In genomic region chr14:61819251-61819650, GRCm38 (mm10) we compare ENCODE assay signal across 26 mouse cellular contexts.
"Had no signal": no experiment of that assay in that cellular context is flagged by ENCODE, and none has a peak within 500 bp of the region (broad histone marks: within the 10 kb centered on the region; RNA-seq: fewer than 3 reads in every experiment).

No protein-coding gene starts in this region.

- H3K9me3 ChIP-seq: heart, embryonic 10.5 days; heart, embryonic 12.5 days; hindbrain, embryonic 10.5 days; hindbrain, embryonic 13.5 days; hindbrain, embryonic 15.5 days; limb, embryonic 10.5 days; liver, embryonic 13.5 days; liver, embryonic 15.5 days had no signal

- H3K27me3 ChIP-seq: hindbrain, embryonic 13.5 days; hindbrain, embryonic 15.5 days; limb, embryonic 12.5 days; liver, embryonic 13.5 days; liver, embryonic 15.5 days had no signal

- ATAC-seq: hindbrain, postnatal 0 days; intestine, embryonic 16.5 days had no signal

- H3K4me3 ChIP-seq: gastrocnemius, adult 2 months; heart, embryonic 10.5 days; heart, embryonic 12.5 days; hindbrain, embryonic 10.5 days; hindbrain, embryonic 13.5 days; hindbrain, embryonic 15.5 days; limb, embryonic 10.5 days; limb, embryonic 12.5 days; liver, embryonic 13.5 days; liver, embryonic 15.5 days had no signal

- H3K4me1 ChIP-seq: heart, embryonic 10.5 days; heart, embryonic 12.5 days; hindbrain, embryonic 10.5 days; hindbrain, embryonic 13.5 days; hindbrain, embryonic 15.5 days; liver, embryonic 13.5 days had no signal

- H3K9ac ChIP-seq: heart, embryonic 12.5 days; hindbrain, embryonic 13.5 days; hindbrain, embryonic 15.5 days; limb, embryonic 12.5 days; liver, embryonic 13.5 days; liver, embryonic 15.5 days had no signal

- H3K36me3 ChIP-seq: heart, embryonic 10.5 days; heart, embryonic 12.5 days; hindbrain, embryonic 10.5 days; hindbrain, embryonic 13.5 days; hindbrain, embryonic 15.5 days; limb, embryonic 10.5 days; limb, embryonic 12.5 days; liver, embryonic 13.5 days; liver, embryonic 15.5 days had no signal

- H3K4me2 ChIP-seq: heart, embryonic 12.5 days; hindbrain, embryonic 13.5 days; hindbrain, embryonic 15.5 days; limb, embryonic 12.5 days; liver, embryonic 11.5 days; liver, embryonic 13.5 days; liver, embryonic 15.5 days had no signal

- DNase-seq: gastrocnemius, adult 2 months; gastrocnemius, postnatal 10 days; gastrocnemius, postnatal 25 days; heart, adult 18-20 months; heart, postnatal 10 days; heart, postnatal 4 days; kidney, adult 11 months; kidney, adult 2 months; kidney, adult 9 months; kidney, postnatal 14 days; kidney, postnatal 36 days; layer of hippocampus, adult 9-11 months; layer of hippocampus, postnatal 36 days; liver; liver, embryonic 13.5 days had no signal

- H3K27ac ChIP-seq: gastrocnemius, adult 2 months; heart, embryonic 10.5 days; hindbrain, embryonic 10.5 days; hindbrain, embryonic 13.5 days; hindbrain, embryonic 15.5 days; hindbrain, postnatal 0 days; limb, embryonic 10.5 days; limb, embryonic 12.5 days; liver, embryonic 13.5 days; liver, embryonic 15.5 days had no signal
